Mouse (Mus musculus): ENCODE results near the gene Cldn2. TPM values are rescaled to one million over a fixed set of nuclear protein-coding genes. Genes with fewer than 3 reads are reported as not detected.
"Not testable (repeated sequence)": the region's sequence is repeated elsewhere in the genome, so short reads cannot be mapped to it uniquely, and the experiment has no call there.

Gene Cldn2
- not detected in 2 replicates for polyA plus RNA-seq (2014; fragmentation: Nextera tagmentation; extraction: Ambion mirVana)

DNA sequence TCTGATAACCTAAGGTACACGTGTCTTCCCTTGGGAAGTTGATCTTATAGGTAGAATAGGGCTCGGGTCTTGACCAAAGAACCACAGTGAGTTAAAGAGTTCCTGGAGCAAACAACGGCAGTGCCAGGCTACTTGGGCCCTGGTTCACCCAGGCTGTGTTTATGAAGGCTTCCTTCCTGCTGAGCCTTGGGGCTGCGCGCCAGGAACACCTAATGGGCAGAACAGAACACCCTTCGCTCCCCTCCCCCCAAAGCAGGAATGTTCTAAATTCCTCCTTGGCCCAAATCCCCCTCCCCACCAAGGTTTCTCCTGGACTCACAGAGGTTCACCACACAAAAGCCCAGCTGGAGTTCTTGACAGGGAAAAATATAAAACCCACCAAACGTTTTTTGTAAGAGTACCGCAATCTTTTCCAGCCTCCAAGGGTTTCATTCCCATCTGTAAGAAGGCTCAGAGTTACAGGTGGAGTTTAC, at the start of gene Cldn2:
TSS of gene Cldn2 (plus strand) at position 423 of the 473 bp plus-strand sequence.
- WGBS = 59% methylated on average over 8 of the region's 8 CpGs
- no peak within 1 kb of the TSS for H3K4me3 ChIP-seq (ENCODE audit: low read depth, low read length)
- no peak for DNase-seq

DNA sequence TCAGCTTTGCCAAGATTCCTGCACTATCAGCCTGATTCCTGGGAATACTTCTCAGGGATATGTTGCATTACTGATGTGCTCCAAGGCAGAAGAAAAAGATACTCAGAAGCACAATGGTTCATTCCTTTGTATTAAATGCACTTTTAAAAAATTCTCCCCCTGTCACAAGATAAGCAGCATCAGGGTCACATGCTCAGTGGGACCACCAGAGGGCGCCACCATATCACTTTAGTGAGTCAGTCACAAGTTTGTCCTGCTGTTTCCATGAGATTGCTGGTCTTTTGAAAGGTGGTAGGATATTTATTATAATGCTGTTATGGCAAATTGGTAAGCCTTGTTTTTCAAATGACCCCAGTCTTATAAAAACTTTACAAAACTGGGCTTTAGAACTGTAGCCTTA, 48.8 kb upstream of the Cldn2 start:
- Histone ChIP-seq H3K9ac (no peak overlapping the region), H3K4me3 (ENCODE audit: low read depth, low read length) (no peak overlapping the region), H3K27ac (ENCODE audit: low read depth) (no peak overlapping the region), H3K4me2 (no peak overlapping the region), H3K4me1 (ENCODE audit: insufficient read depth) (no peaks in the 10 kb centered on the region), H3K36me3 (ENCODE audit: insufficient read depth) (no peaks in the 10 kb centered on the region), H3K27me3 (ENCODE audit: insufficient read depth, low read length) (no peaks in the 10 kb centered on the region), H3K9me3 (ENCODE audit: low read depth, low read length) (no peaks in the 10 kb centered on the region)
- DNase-seq (peak; percentile 73), ATAC-seq (ENCODE audit: insufficient read depth) (no peak)
- 8% methylated on average over 1 of the region's 1 CpGs for WGBS
- peak; percentile 67 for TF ChIP-seq CTCF (IDR thresholded peaks at IDR 0.05; ENCODE audit: low read depth)

More for the DNA sequence above, at the start of gene Cldn2:
- Histone ChIP-seq H3K4me2 (no peak within 1 kb of the TSS), H3K27ac (ENCODE audit: low read depth) (no peak within 1 kb of the TSS), H3K27me3 (ENCODE audit: insufficient read depth, low read length) (no peaks in the 10 kb centered on the region), H3K9ac (no peak within 1 kb of the TSS), H3K4me1 (ENCODE audit: insufficient read depth) (no peaks in the 10 kb centered on the region), H3K9me3 (ENCODE audit: low read depth, low read length) (no peaks in the 10 kb centered on the region), H3K36me3 (ENCODE audit: insufficient read depth) (no peaks in the 10 kb centered on the region)
- ATAC-seq (ENCODE audit: insufficient read depth) = no peak
- no peak for TF ChIP-seq CTCF (IDR thresholded peaks at IDR 0.05; ENCODE audit: low read depth)

DNA sequence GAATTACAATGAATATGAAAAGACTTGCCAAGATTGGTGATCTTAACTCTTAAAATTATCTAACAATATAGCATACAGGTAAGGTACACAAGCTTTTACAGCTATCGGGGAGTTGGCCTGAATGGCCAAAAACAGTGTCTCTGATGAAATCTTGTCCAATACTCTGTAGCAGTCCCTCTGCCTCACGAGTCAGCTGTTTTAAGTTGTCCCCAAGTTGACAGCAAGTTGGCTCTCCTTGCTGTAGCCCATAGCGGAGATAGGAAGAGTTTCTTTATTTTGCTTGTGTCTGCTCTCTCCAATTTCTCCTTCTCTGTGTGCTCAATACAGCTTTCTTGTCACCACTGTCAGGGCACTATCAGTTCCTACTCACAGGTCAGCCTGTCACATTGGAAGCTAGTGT, 42.0 kb upstream of the Cldn2 start:
- DNase-seq; ATAC-seq (ENCODE audit: insufficient read depth); H3K27me3 ChIP-seq (ENCODE audit: insufficient read depth, low read length); H3K4me1 ChIP-seq (ENCODE audit: insufficient read depth); H3K9me3 ChIP-seq (ENCODE audit: low read depth, low read length); H3K4me3 ChIP-seq (ENCODE audit: low read depth, low read length); H3K27ac ChIP-seq (ENCODE audit: low read depth); H3K4me2 ChIP-seq; H3K36me3 ChIP-seq (ENCODE audit: insufficient read depth); H3K9ac ChIP-seq: not testable (repeated sequence)
- WGBS = 66% methylated on average over 3 of the region's 3 CpGs

DNA sequence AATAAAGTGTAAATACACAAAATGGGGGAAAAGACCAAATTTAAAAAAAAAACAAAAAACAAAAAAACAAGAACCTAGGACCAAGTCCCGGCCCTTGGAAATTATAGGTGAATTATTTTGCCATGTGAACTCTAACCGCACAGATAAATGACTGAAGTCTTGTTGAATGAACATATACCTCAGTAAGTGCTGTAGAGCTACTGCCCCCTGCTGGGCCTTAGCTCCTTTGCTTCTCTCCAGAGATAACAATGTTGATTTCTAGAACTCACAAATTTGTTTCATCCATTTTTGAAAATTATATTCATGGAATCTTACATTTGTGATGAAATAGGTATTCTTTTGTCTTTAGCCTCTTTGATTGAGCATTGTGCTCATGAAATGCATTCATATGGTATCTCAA, 38.1 kb upstream of the Cldn2 start:
- Histone ChIP-seq H3K27me3 (ENCODE audit: insufficient read depth, low read length) (no peaks in the 10 kb centered on the region), H3K9me3 (ENCODE audit: low read depth, low read length) (no peaks in the 10 kb centered on the region), H3K4me2 (no peak overlapping the region), H3K4me3 (ENCODE audit: low read depth, low read length) (no peak overlapping the region), H3K9ac (no peak overlapping the region), H3K36me3 (ENCODE audit: insufficient read depth) (no peaks in the 10 kb centered on the region), H3K27ac (ENCODE audit: low read depth) (no peak overlapping the region), H3K4me1 (ENCODE audit: insufficient read depth) (no peaks in the 10 kb centered on the region)
- DNase-seq = peak; percentile 60
- WGBS = 68% methylated on average over 2 of the region's 2 CpGs
- ATAC-seq (ENCODE audit: insufficient read depth) = no peak
- peak; percentile 50 for TF ChIP-seq CTCF (IDR thresholded peaks at IDR 0.05; ENCODE audit: low read depth)

DNA sequence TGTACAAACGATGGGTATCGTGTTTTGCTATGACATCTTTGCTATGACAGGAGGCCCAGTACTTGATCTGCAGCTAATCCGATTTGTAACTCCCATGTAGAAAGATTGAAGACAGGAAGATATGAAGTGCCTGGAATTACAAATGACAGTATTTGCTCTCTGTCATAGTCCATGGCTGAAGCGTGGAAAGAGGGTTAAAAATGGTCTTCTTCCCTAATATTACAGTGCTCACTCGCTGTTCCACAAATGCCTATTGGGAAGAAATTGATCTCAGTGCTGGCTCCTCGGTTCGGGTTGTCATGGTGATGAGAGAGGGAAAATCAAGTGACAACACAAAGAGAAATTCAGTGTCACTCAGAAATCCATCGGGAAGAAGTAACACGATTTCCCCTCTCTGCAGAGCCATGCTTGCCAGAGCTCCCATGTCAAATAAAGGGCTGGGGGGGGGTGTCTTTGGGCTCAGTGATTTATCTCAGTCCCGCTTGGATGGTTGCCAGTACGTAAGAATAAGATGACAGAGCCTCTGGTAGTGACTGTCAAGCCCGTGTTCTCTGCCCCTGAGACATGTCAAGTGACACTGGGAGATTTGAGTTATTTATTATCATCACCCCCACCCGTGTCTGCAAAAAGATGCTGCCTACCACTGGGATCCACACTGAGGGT, 30.5 kb upstream of the Cldn2 start:
- H3K4me2 ChIP-seq = no peak overlapping the region
- no peaks in the 10 kb centered on the region for H3K36me3 ChIP-seq (ENCODE audit: insufficient read depth)
- DNase-seq = peak; percentile 14
- H3K9me3 ChIP-seq (ENCODE audit: low read depth, low read length) = no peaks in the 10 kb centered on the region
- no peak for ATAC-seq (ENCODE audit: insufficient read depth)
- H3K9ac ChIP-seq = no peak overlapping the region
- no peak overlapping the region for H3K4me3 ChIP-seq (ENCODE audit: low read depth, low read length)
- 54% methylated on average over 13 of the region's 13 CpGs for WGBS
- H3K4me1 ChIP-seq (ENCODE audit: insufficient read depth) = no peaks in the 10 kb centered on the region
- no peak for TF ChIP-seq CTCF (IDR thresholded peaks at IDR 0.05; ENCODE audit: low read depth)
- H3K27ac ChIP-seq (ENCODE audit: low read depth) = no peak overlapping the region
- no peaks in the 10 kb centered on the region for H3K27me3 ChIP-seq (ENCODE audit: insufficient read depth, low read length)

DNA sequence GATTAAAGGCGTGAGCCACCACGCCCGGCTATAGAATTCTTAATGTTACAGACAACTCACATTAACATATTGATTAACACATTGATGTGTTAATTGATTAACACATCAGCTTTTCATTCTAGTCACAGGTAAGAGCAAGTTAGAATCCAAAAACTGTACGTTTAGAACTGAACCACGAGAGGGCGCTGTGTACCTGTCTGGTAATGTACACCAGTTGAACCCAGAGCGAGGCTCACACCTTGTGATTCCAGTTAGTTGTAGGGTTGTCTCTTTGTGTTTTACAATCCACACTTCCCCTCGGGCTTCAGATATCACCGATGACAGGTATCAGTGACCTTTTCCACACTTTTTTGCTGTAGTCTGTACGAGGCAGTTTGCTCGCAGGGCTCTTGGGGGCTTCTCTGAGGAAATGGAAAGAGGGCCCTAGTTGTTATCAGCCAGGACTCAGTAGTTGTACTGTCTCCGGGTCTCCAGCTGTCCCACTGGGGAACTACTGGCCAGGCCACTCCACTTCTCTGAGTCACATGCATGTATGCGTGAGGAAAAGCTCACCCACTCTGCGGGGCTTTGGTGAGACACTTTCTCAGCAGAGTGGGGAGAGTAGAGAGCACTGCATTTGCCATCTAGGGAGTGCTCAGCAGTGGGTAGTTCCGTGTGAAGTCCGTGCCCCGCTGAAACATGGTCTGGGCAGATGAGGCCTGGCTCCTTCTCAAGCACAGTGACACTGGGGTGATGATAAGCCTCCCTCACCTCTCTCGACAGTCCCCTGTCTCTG, 26.1 kb upstream of the Cldn2 start:
- TF ChIP-seq CTCF (IDR thresholded peaks at IDR 0.05; ENCODE audit: low read depth) = peak; percentile 68
- Histone ChIP-seq H3K27me3 (ENCODE audit: insufficient read depth, low read length) (no peaks in the 10 kb centered on the region), H3K4me2 (no peak overlapping the region), H3K27ac (ENCODE audit: low read depth) (no peak overlapping the region), H3K4me1 (ENCODE audit: insufficient read depth) (no peaks in the 10 kb centered on the region), H3K9ac (no peak overlapping the region), H3K4me3 (ENCODE audit: low read depth, low read length) (no peak overlapping the region), H3K36me3 (ENCODE audit: insufficient read depth) (no peaks in the 10 kb centered on the region), H3K9me3 (ENCODE audit: low read depth, low read length) (no peaks in the 10 kb centered on the region)
- peak; percentile 77; the same call in 1 of the 2 replicates for ATAC-seq (ENCODE audit: insufficient read depth)
- peak; percentile 71 for DNase-seq
- 24% methylated on average over 18 of the region's 18 CpGs for WGBS

DNA sequence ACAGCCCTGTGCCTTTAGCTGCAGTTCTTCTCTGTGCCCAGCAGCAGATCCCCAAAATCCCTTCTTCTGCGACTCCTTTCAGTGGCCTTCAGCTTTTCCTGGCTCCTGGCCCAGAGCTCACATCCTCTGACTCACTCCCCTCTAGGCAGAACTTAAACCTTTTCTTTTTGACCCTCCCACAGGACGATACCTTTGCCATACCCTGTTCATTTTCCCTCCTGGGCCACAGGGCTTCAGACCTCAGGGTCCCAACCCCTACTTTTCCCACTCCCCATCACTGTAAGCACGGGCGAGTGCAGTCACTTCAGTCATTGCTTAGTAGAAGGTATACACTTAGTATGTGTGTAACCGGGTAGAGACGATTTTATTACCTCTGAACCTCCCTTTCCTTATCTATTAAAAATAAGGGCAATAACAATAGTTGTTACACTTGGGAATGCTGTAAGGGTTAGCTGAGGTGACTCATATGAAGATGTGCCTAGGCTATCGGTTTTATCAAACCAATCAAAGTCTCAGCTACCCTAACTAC, 25.5 kb upstream of the Cldn2 start:
- no peak overlapping the region for H3K4me2 ChIP-seq
- no peak overlapping the region for H3K4me3 ChIP-seq (ENCODE audit: low read depth, low read length)
- H3K4me1 ChIP-seq (ENCODE audit: insufficient read depth) = no peaks in the 10 kb centered on the region
- DNase-seq (peak; percentile 33), ATAC-seq (ENCODE audit: insufficient read depth) (no peak)
- H3K27me3 ChIP-seq (ENCODE audit: insufficient read depth, low read length) = no peaks in the 10 kb centered on the region
- no peak overlapping the region for H3K27ac ChIP-seq (ENCODE audit: low read depth)
- no peaks in the 10 kb centered on the region for H3K36me3 ChIP-seq (ENCODE audit: insufficient read depth)
- no peak overlapping the region for H3K9ac ChIP-seq
- WGBS = 64% methylated on average over 7 of the region's 7 CpGs
- TF ChIP-seq CTCF (IDR thresholded peaks at IDR 0.05; ENCODE audit: low read depth) = no peak
- H3K9me3 ChIP-seq (ENCODE audit: low read depth, low read length) = no peaks in the 10 kb centered on the region

All from lung, embryonic 14.5 days (tissue).